Mouse (Mus musculus) adrenal gland, postnatal 14 days (tissue): ENCODE measurements at regions not wholly inside any gene's neighbourhood (a gene's known extent, or its start where the extent isn't known, plus 50 kb on each side); places are given as distances from the start of the nearest gene placed in this dataset.
"Not testable (repeated sequence)": the region's sequence is repeated elsewhere in the genome, so short reads cannot be mapped to it uniquely, and the experiment has no call there.

Experiments
- DNase-seq: peaks from one replicate; pipeline ENCODE4 v3.0.0; 2021; ENCODE audit warnings: mixed read lengths

GRCm38 (mm10) chr14:114001377-114001776 is 687.0 kb downstream of the Tpm3-rs7 start:
- DNase-seq = no peak

DNA sequence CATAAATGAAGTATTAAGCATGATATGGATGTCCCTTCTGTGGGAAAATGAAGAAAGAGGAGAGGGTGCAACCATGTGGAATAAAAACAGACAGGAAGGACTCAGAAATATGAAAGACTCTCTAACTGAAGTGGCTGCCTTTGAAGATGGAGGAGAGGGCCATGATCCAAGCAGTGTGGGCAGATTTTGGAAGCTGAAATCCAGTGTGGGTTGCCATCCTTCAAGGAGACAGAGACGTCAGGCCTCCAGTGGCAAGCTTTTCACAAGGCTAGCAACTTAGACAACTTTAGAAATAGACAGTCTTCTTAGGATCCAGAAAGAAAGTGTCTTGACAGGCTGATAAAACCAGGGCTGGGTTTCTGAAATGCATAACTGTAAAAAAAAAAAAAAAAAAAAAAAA is 688.0 kb downstream of the Tpm3-rs7 start:
- DNase-seq = no peak

- no peak for DNase-seq
Measured at GRCm38 (mm10) chr14:114037063-114037462, 722.7 kb downstream of the Tpm3-rs7 start.

- DNase-seq = no peak
Measured at GRCm38 (mm10) chr14:114038611-114039312, 724.4 kb downstream of the Tpm3-rs7 start.

GRCm38 (mm10) chr14:114053558-114054235 is 739.3 kb downstream of the Tpm3-rs7 start:
- DNase-seq = no peak

DNA sequence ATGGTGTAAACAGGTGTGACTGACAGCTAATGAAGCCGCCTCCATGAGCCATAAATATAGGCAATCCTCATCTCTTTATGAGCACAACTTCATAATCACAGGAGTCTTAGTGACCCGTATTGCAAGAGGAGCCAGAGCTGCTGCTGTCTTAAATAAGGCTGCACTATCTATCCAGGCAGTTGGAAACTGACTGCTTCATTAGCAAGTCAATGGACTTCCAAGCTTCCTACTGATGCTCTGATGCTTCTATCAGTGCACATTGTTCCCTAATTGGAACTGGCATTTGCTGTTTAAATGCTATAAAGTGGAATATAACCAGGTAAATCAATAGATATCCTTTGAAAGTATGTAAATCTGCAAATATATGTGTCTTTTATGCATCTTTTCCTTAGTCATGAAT is 746.9 kb downstream of the Tpm3-rs7 start:
- no peak for DNase-seq

- DNase-seq = no peak
Measured at GRCm38 (mm10) chr14:114062582-114062981, 748.2 kb downstream of the Tpm3-rs7 start.

DNA sequence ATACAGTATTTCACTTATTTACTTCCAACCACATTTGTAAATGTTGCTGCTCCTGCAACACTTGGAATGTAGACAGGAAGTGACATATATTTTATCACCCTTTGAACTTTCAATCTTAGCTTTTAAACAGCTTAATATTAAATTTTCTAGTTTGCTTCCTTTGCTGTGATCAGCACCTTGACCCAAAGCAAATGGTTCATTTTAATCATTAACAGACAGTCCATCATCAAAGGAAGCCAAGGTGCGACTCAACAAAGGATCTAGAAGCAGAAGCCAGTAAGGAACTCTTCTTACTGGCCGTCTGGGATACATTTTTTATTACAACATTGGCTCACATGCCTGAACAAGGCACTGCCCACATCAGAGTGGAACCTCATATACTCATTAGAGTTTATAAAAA is 758.8 kb downstream of the Tpm3-rs7 start:
- no peak for DNase-seq

DNA sequence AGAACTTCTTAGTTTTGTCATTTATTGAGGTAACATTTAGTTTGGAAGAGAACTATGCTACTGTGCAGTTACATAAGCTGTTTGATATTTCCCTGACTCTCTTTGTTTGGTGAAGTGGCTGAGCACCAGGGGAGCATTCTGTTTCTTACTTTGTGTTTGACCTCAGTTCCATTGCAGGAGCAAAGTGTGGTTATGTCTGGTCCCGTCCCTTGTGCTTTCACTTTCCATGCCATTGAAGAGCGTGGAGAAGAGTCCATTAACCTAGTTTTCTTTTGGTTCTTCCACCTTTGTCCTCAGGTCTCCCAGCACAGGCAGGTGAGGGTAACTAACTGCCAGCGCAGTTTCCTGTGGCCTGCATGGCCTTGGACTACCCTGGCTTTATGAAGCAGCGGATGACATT is 759.6 kb downstream of the Tpm3-rs7 start:
- DNase-seq = no peak

DNA sequence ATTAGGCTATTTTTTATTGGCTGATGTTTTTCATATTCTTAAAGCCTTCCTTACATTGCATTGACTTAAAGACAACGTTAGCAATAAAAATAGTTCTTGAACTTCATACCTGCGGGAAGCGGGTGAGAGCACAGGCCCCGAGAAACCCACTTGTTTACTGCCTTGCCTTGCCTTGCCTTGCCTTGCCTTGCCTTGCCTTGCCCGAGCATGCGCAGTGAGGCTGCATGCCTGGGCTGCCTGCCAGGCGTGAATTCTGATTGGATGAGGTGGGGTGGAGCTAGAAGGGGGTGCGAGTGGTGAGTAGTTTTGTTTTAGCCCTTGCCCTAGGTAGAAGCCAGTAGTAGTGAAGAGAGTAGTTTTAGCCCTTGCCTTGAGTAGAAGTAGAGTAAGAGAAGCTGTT is 792.4 kb downstream of the Tpm3-rs7 start:
- DNase-seq = no peak

DNA sequence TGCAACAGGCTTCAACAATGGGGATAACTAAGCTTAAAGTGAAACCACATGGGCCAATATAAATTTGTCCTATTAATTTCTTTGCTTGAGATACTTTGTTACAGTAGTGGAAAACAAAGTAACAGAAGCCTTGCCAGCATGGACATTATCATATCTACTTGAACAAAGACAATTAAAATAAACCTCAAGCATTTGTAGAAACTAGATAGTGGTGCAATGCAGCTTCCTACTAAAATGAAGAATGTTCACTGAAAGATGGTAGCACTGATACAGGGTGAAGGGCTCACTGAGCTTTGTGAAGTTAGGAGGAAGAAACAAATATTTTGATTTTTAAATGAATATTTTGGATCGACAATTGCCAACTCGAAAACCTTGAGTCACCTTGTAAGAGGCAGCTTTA is 814.1 kb downstream of the Tpm3-rs7 start:
- no peak for DNase-seq

DNA sequence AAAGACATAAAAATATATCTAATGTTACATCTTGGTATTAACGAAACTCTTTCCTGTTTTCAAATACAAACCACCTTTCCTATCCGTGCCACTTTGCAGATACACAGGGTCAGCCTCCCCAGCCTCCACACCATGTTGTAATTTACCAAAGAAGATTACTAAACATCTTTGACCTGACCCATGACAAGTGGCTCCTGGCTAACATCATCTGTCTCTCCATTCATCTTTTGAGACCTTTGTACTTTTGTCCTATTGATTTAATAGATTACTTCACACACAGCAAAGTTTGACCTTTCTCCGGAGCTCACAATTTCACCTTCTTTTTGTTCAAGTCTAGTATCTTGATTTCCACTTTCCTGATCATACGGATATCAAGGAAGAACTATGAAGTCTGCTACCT is 851.6 kb downstream of the Tpm3-rs7 start:
- no peak for DNase-seq

GRCm38 (mm10) chr14:114215609-114216008 is 876.4 kb upstream of the Gpc5 start:
- no peak for DNase-seq

DNA sequence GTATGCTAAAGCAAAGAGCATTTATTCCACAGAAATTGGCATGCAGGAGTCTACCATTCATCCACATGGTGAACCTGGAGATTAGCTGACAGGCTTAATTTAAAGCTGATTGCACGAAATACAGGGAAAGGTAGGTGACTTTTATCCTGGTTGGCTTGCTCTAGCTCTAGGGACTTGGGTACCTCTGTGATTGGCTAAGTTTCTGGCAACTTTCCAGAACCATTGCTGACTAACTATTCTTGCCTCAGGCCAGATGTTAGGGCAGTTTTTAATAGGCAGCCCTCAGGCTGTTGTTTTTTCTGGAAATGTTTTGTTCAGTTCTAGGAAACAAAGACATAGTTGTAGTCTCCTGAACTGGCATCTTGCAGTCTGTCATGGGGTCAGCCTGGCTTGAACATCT is 871.1 kb upstream of the Gpc5 start:
- peak; percentile 20 for DNase-seq

GRCm38 (mm10) chr14:114230711-114231110 is 861.3 kb upstream of the Gpc5 start:
- no peak for DNase-seq

GRCm38 (mm10) chr14:114255037-114255436 is 837.0 kb upstream of the Gpc5 start:
- DNase-seq = no peak

DNA sequence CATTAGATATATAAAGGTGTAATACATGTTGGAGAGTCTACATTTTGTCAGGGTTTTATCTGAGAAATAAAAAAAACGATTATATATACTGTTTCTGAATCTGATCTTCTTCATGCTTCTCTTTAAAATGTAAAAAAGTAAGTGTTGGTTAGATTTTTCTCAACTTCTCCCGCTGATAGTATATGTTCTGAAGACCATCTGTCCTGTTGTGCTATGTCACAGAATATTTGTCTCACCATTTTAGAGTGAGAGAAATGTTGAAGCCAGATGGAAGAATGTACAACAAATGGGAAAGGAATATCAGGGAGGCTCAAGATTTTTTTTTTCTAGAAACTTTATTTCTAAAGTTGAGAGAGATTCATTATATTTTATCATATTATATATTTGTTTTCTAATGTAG is 830.4 kb upstream of the Gpc5 start:
- no peak for DNase-seq

- no peak for DNase-seq
Measured at GRCm38 (mm10) chr14:114300611-114301010, 791.4 kb upstream of the Gpc5 start.

- DNase-seq = no peak
Measured at GRCm38 (mm10) chr14:114307479-114307878, 784.5 kb upstream of the Gpc5 start.

- no peak for DNase-seq
Measured at GRCm38 (mm10) chr14:114332662-114333061, 759.4 kb upstream of the Gpc5 start.

DNA sequence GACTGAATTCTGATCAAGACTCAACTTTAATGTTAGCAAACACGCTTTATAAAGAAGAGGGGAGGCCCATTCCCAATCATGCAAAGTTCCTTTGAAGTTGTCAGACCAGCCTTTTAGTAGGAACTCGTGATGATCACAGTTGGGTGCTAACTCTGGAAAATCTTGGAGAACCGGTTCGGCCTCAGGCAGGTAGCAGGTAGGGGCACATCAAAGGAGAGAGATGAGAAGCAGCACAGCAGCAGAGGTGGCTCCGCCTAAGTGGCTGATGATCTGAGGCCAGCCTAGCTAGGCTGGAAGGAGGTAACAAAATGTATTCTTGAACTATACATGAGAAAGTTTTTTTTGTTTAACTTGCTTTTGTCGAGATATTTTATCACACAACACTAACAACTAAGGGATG is 742.7 kb upstream of the Gpc5 start:
- DNase-seq = no peak

DNA sequence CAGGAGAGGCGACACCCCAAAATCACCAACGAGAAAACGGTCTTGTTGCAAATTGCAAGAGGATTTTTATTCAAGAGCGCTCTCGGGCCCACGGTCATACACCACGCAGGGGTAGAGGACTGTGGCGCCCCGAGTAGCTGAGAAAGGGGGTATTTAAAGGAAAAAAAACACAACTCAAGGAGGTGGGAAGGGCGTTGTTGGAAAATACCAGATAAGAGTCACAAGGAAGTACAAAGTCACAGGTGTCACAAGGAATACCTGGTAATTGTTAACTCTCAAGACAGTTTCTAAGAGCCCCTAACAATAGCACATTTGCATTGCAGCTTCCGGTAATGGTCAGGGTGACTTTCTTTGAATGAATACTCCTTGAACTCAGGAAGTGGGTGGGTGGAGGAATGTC is 742.2 kb upstream of the Gpc5 start:
- DNase-seq = not testable (repeated sequence)

DNA sequence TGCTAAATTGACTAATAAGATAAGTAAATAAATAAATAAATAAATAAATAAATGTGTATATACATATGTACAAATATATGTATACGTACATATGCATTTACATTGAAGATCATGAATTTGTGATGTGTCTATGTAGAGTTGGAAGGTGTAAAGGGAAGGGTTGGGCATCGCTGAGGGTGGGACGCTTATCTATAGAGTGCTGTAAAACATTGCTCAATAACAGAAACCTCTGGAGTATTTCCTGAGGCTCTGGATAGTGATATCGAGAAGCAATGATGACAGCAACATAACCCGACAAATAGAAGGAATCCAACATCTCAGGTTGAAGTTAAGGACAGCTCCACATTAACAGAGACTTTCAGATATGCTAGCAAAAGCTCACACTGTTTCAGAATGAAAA is 739.7 kb upstream of the Gpc5 start:
- DNase-seq = no peak

DNA sequence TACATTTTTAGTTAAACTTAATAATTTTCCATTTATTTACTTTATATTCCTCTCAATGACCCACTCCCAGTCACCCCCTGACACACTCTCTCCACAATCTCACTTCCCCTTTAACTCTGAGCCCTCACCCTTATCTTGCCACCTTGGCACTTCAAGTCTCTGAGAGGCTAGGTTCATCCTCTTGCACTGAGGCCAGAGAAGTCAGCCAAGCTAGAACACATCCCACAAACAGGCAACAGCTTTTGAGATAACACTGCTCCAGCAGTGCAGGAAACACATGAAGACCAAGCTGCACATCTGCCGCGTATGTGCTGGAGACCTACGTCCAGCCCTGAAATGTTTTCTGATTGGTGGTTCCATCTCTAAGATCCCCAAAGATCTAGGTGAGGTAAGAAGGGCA is 717.2 kb upstream of the Gpc5 start:
- no peak for DNase-seq
